Mouse (Mus musculus) lung, embryonic 14.5 days (tissue): Measurements from ENCODE around the gene Unc5b. TPM values are rescaled to one million over a fixed set of nuclear protein-coding genes. Genes with fewer than 3 reads are reported as not detected.

ENCODE experiments used
- ATAC-seq: fragments of 200-750 bp; cut with Nextera tagmentation; 2 replicates; pipeline ENCODE4 v1.8.0; 2017; ENCODE audit warnings: mild to moderate bottlenecking, moderate TSS enrichment, moderate library complexity; ENCODE audit not compliant: insufficient read depth
- DNase-seq: peaks from one replicate; pipeline ENCODE4 v3.0.0-alpha.2; 2015
- H3K27ac ChIP-seq: fragments of 300-500 bp; sonication (generic); 2 replicates; pipeline ENCODE4 v1.5.1; 2014; ENCODE audit warnings: low read depth, mild to moderate bottlenecking, moderate library complexity
- H3K27me3 ChIP-seq: fragments of 300-500 bp; sonication (generic); 2 replicates; pipeline ENCODE4 v1.6.1; 2014; ENCODE audit warnings: low read length, control low read depth; ENCODE audit not compliant: insufficient read depth
- H3K36me3 ChIP-seq: fragments of 300-500 bp; sonication (generic); 2 replicates; pipeline ENCODE4 v1.6.1; 2014; ENCODE audit warnings: control low read depth; ENCODE audit not compliant: insufficient read depth
- H3K4me1 ChIP-seq: fragments of 300-500 bp; sonication (generic); 2 replicates; pipeline ENCODE4 v1.6.1; 2014; ENCODE audit warnings: antibody characterized with exemption, control low read depth; ENCODE audit not compliant: insufficient read depth
- H3K4me2 ChIP-seq: fragments of 300-500 bp; sonication (generic); 2 replicates; pipeline ENCODE4 v1.6.1; 2014; ENCODE audit warnings: mild to moderate bottlenecking
- H3K4me3 ChIP-seq: fragments of 300-500 bp; sonication (generic); 2 replicates; pipeline ENCODE4 v1.5.1; 2014; ENCODE audit warnings: low read depth, low read length
- H3K9ac ChIP-seq: fragments of 300-500 bp; sonication (generic); 2 replicates; pipeline ENCODE4 v1.6.1; 2014
- H3K9me3 ChIP-seq: fragments of 300-500 bp; sonication (generic); 2 replicates; pipeline ENCODE4 v1.6.1; 2016; ENCODE audit warnings: low read depth, low read length, control low read depth
- CTCF ChIP-seq: IDR thresholded peaks from 2 replicates; pipeline ENCODE4 v1.5.1; 2016; ENCODE audit warnings: antibody characterized with exemption, low read depth
- WGBS: fragments of 180-500 bp; shearing (Covaris S2); extraction: QIAGEN DNeasy Blood & Tissue Kit; methylation state at CpG from one replicate; pipeline ENCODE4 v1.1.7; 2014; 5-methylcytosine and 5-hydroxymethylcytosine counted together
- polyA plus RNA-seq: library from polyadenylated mRNA; unstranded; fragments of >200 nt; fragmentation: Nextera tagmentation; extraction: Ambion mirVana; gene quantifications from 2 replicates; pipeline ENCODE4 v1.2.1, GENCODE M21; 2014

Unc5b gene
- polyA plus RNA-seq, 1 experiment from 2014 or later: 6.6 TPM

DNA sequence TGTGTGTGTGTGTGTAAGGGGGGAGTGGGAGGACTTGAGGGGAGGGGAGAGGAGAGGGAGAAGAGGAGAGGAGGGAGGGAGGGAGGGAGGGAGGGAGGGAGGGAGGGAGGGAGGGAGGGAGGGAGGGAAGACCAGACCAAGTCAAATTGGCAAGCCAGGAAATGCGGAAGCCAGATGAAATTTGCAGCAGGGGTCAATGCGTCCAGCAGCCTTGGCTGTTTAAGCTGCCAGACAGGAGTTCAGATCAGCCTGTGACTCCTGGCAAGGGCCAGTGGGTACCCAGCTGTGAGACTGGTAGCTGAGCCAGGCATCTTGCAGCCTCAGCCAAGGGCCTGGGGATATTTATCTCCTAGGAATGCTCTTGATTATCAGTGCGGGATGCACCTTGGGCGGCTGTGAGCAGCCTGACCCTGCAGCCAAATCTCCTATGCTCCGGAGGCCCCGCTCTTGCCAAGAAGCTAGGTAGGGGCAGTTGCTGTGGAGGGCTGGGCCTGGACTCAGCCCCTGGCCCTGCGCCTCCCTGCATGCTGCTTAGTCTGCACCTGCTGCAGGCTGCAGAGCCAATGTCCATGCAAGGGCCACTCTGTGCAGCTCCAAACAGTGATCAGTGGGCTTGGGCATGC is 9.5 kb downstream of the Unc5b start:
- Histone ChIP-seq H3K4me1 (peaks cover 30% of the 10 kb centered on the region), H3K9ac (no peak overlapping the region), H3K27me3 (no peaks in the 10 kb centered on the region), H3K9me3 (no peaks in the 10 kb centered on the region), H3K4me3 (no peak overlapping the region), H3K4me2 (no peak overlapping the region), H3K27ac (no peak overlapping the region), H3K36me3 (no peaks in the 10 kb centered on the region)
- no peak for TF ChIP-seq CTCF
- no peak for ATAC-seq
- WGBS: 40% methylated on average over 7 of the region's 7 CpGs
- DNase-seq: no peak

DNA sequence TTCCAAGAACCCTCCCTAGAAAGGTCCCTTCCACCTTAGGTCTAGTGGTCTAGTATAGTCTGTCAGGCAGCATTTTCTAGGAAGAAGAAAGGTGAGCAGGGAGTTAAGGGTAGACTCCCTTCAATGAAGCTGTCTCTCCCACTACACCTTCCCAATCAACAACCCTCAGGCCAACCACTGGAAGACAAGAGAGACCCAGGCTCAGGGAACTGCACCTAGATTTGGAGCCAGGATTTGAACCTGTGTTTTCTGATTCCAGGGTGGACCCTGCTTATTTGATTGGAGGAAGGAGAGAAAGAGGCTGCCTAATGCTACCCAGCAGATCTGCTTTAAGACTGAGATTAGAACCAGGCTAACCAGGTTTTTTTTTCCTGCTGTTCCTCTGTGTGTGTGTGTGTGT is 10.1 kb downstream of the Unc5b start:
- no peak overlapping the region for H3K9ac ChIP-seq

DNA sequence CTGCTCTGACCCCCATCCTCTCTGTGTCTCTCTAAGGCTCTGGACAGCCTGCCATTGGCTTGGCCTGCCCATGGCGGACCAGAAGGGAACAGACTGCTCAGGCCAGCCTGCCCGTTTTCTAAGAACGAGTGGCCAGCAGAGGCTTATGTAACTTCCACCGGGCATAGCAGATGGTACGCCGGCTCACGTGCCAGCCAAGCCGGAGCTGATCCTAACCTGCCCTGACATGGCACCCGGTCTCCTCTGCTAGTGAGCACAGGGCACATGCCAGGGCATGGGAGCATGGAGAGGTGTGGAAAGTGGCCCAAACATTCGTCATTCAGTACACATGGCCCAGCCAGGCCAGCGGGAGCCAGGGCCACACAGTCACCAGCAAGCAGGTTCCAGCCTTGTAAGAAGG is 10.8 kb downstream of the Unc5b start:
- Histone ChIP-seq H3K9ac (no peak overlapping the region), H3K27me3 (no peaks in the 10 kb centered on the region), H3K9me3 (no peaks in the 10 kb centered on the region), H3K4me1 (peaks cover 38% of the 10 kb centered on the region), H3K4me2 (no peak overlapping the region), H3K36me3 (no peaks in the 10 kb centered on the region), H3K27ac (0 out of 2 replicates have a peak overlapping the region, but pooled peaks have one; percentile 11), H3K4me3 (no peak overlapping the region)
- no peak for TF ChIP-seq CTCF
- DNase-seq: no peak
- no peak for ATAC-seq
- 88% methylated on average over 11 of the region's 11 CpGs for WGBS

More for the DNA sequence above, 10.1 kb downstream of the Unc5b start:
- DNase-seq (no peak), ATAC-seq (no peak)
- Histone ChIP-seq H3K27me3 (no peaks in the 10 kb centered on the region), H3K9me3 (no peaks in the 10 kb centered on the region), H3K4me1 (peaks cover 32% of the 10 kb centered on the region), H3K4me3 (no peak overlapping the region), H3K4me2 (no peak overlapping the region), H3K27ac (no peak overlapping the region), H3K36me3 (no peaks in the 10 kb centered on the region)
- TF ChIP-seq CTCF: no peak

DNA sequence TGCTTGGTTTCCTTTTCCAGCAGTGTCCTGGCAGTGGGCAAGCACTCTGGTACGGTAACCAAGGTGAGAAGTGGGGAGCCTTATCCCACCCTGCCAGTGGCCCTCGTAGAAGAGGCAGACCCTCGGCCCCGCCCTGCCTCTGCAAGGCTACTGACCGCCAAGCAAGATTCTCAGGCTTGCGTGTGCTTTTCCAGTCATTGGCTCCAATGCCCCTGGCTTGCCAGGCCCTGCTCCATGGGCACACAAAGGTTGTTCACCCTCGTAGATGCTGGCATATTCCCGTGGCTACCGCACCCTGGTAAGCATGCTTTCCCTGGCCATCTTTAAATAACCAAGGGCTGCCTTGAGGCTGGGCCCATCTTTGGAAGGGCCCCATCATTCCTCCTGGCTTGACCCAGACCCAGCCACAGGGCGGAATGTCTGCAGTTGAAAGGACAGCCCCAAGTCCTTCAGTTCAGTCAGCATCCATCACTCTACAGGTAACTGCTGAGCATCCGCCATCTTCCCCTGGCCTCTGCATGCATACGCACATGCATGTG is 11.7 kb downstream of the Unc5b start:
- H3K27me3 ChIP-seq: no peaks in the 10 kb centered on the region
- TF ChIP-seq CTCF: no peak
- DNase-seq (no peak), ATAC-seq (no peak)
- 72% methylated on average over 12 of the region's 12 CpGs for WGBS
- no peak overlapping the region for H3K27ac ChIP-seq
- no peaks in the 10 kb centered on the region for H3K36me3 ChIP-seq
- H3K9me3 ChIP-seq: no peaks in the 10 kb centered on the region
- peaks cover 47% of the 10 kb centered on the region for H3K4me1 ChIP-seq
- no peak overlapping the region for H3K4me3 ChIP-seq
- no peak overlapping the region for H3K4me2 ChIP-seq
- no peak overlapping the region for H3K9ac ChIP-seq

DNA sequence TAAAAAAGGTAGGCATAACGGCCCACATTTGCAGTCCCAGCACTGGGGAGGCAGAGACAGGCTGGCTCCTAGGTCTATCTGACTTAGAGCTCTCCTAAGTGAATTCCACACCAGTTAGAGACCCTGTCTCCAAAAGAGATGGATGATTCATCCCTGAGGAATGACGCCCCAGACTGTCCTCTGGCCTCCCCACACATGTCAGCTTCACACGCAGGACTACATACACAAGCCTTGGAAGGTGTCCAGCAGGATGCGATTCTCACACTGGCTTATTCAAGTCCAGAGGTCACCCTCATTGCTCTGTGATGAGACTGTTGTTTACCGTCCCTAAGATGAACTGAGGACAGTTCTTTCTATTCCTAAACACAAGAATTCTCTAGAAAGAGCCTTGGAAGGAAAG is 12.2 kb downstream of the Unc5b start:
- no peak for TF ChIP-seq CTCF
- WGBS: 29% methylated on average over 5 of the region's 5 CpGs
- Histone ChIP-seq H3K4me3 (no peak overlapping the region), H3K27ac (peak overlapping the region; percentile 10; the same call in 1 of the 2 replicates), H3K4me2 (no peak overlapping the region), H3K4me1 (peaks cover 50% of the 10 kb centered on the region), H3K9ac (no peak overlapping the region), H3K9me3 (no peaks in the 10 kb centered on the region), H3K27me3 (no peaks in the 10 kb centered on the region), H3K36me3 (no peaks in the 10 kb centered on the region)
- ATAC-seq: no peak
- DNase-seq: peak; percentile 80

DNA sequence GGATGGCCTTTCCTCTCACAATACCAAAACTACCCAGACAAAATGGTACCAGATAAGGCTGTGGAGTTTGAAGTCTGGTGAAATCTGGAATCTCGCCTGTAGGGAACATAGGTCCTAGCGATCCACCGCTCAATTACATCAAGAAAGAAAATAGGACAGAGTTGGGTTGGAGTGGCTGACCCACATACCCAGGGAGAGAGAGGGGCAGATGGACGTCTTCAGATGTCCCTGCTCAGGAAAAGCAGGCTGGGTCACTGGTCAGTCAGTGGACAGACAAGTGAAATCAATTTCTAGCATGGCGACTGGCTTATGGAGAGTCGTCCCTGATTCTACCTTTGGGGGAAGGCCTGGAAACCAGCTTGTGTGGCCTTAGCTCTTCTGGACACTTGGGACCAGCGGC is 12.7 kb downstream of the Unc5b start:
- no peak for TF ChIP-seq CTCF
- H3K27me3 ChIP-seq: no peaks in the 10 kb centered on the region
- no peaks in the 10 kb centered on the region for H3K9me3 ChIP-seq
- no peak for DNase-seq
- no peak overlapping the region for H3K9ac ChIP-seq
- no peak overlapping the region for H3K4me2 ChIP-seq
- H3K4me1 ChIP-seq: peaks cover 53% of the 10 kb centered on the region
- WGBS: 90% methylated on average over 7 of the region's 7 CpGs
- H3K36me3 ChIP-seq: no peaks in the 10 kb centered on the region
- H3K27ac ChIP-seq: peak overlapping the region; percentile 10; the same call in 1 of the 2 replicates
- no peak overlapping the region for H3K4me3 ChIP-seq
- ATAC-seq: no peak

DNA sequence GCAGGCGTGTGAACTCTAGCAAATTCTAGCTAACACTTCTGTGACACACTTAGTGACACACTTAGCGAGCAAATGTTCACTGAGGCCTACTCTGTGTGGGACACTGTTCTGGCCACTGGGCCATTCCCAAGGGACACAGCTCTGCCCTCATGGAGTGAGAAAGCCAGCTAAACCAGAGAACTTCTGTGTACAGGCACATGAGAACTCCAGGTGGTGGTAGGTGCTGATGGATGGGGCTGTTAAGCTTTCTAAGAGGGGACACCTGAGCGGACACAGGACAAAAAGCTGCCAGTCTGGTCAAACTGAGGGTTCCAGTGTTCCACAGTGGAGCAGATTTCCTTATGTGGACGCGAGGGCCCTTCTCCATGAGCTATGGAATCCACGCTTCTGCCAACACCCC is 13.5 kb downstream of the Unc5b start:
- Histone ChIP-seq H3K4me2 (no peak overlapping the region), H3K36me3 (no peaks in the 10 kb centered on the region), H3K27me3 (no peaks in the 10 kb centered on the region), H3K4me3 (no peak overlapping the region), H3K27ac (peak overlapping the region; percentile 96), H3K9me3 (no peaks in the 10 kb centered on the region), H3K9ac (no peak overlapping the region), H3K4me1 (peaks cover 60% of the 10 kb centered on the region)
- ATAC-seq (no peak), DNase-seq (no peak)
- no peak for TF ChIP-seq CTCF
- WGBS: 80% methylated on average over 6 of the region's 6 CpGs
